Mouse (Mus musculus) heart, postnatal 10 days (tissue): Measurements from ENCODE around the gene Hsd17b14. TPM values are rescaled to one million over a fixed set of nuclear protein-coding genes. Genes with fewer than 3 reads are reported as not detected.

Experiments
- DNase-seq, 2 experiments: peaks; one replicate each; pipeline ENCODE4 v3.0.0; 2021
- intact Hi-C: fragments of 180-260 bp; cut with DNase I; formaldehyde crosslinking; loops from one replicate; pipeline ENCODE4 v1.15.1; 2025
- total RNA-seq, 2 experiments: library from RNA; stranded (reverse); gene quantifications; 2 replicates each; pipeline ENCODE4 v1.2.3; 2021

The Hsd17b14 gene
- total RNA-seq, 2 experiments from 2014 or later, result 0.25 to 0.34 TPM

- intact Hi-C loops, result loop anchor here (1.0 kb wide), 1 partner anchor 89 kb away; no protein-coding TSS in a partner anchor
- peak; percentile 79 to 85 for DNase-seq
These were observed 38.6 kb downstream of the Hsd17b14 start for GRCm38 (mm10) chr7:45593118-45593815.

- no peak for DNase-seq
- intact Hi-C loops, result loop anchor here (2.0 kb wide), 1 partner anchor 30 kb away; no protein-coding TSS in a partner anchor
These were observed 40.5 kb downstream of the Hsd17b14 start for GRCm38 (mm10) chr7:45595176-45595575.

- no peak for DNase-seq
These were observed 41.4 kb downstream of the Hsd17b14 start for GRCm38 (mm10) chr7:45596107-45596506.

GRCm38 (mm10) chr7:45597013-45597412 is 42.3 kb downstream of the Hsd17b14 start:
- intact Hi-C loops, result no loop called here

More at GRCm38 (mm10) chr7:45596107-45596506, 41.4 kb downstream of the Hsd17b14 start:
- intact Hi-C loops, result no loop called here

GRCm38 (mm10) chr7:45597527-45597926 is 42.8 kb downstream of the Hsd17b14 start:
- DNase-seq, result no peak
- intact Hi-C loops, result no loop called here

More at GRCm38 (mm10) chr7:45597013-45597412, 42.3 kb downstream of the Hsd17b14 start:
- DNase-seq, result no peak

GRCm38 (mm10) chr7:45598960-45599879 is 44.5 kb downstream of the Hsd17b14 start:
- no peak for DNase-seq
- intact Hi-C loops, result no loop called here

- DNase-seq, result no peak
- intact Hi-C loops, result no loop called here
These were observed 51.1 kb downstream of the Hsd17b14 start for GRCm38 (mm10) chr7:45605704-45606289.

GRCm38 (mm10) chr7:45609511-45609910 is 54.8 kb downstream of the Hsd17b14 start:
- intact Hi-C loops, result no loop called here

GRCm38 (mm10) chr7:45616277-45616676 is 61.6 kb downstream of the Hsd17b14 start:
- DNase-seq, result peak in 1 of 2 experiments; percentile 54
- intact Hi-C loops, result no loop called here

More at GRCm38 (mm10) chr7:45609511-45609910, 54.8 kb downstream of the Hsd17b14 start:
- DNase-seq, result no peak

- DNase-seq, result no peak
- intact Hi-C loops, result no loop called here
These were observed 62.5 kb downstream of the Hsd17b14 start, which contains the start of gene Fut1 for GRCm38 (mm10) chr7:45617042-45617695. Fut1 (plus strand) TSS chr7:45617289.

Other genes starting within 250 kb of the Hsd17b14 start
- 10 to 100 TPM; 21.0 to 26.1 TPM for gene Trpm4, start 221.1 kb upstream of the Hsd17b14 start, total RNA-seq
- 100 to 1,000 TPM; 320 to 351 TPM for gene Hrc, start 219.6 kb upstream of the Hsd17b14 start, total RNA-seq
- gene Ppfia3, start 187.9 kb upstream of the Hsd17b14 start, total RNA-seq, result under 1 TPM; 0.22 to 0.31 TPM
- 1 to 10 TPM in 1 of 2 experiments, under 1 TPM in 1; 0.97 to 1.1 TPM for gene Lin7b, start 184.3 kb upstream of the Hsd17b14 start, total RNA-seq
- gene Snrnp70, start 159.2 kb upstream of the Hsd17b14 start, total RNA-seq, result 100 to 1,000 TPM; 146 to 161 TPM
- gene Kcna7, start 149.2 kb upstream of the Hsd17b14 start, total RNA-seq, result under 1 TPM; 0.41 to 0.79 TPM
- gene Ntf5, start 141.2 kb upstream of the Hsd17b14 start, total RNA-seq, result under 1 TPM; 0.22 to 0.26 TPM
- gene Lhb, start 134.1 kb upstream of the Hsd17b14 start, total RNA-seq, result not detected
- 10 to 100 TPM; 74.6 to 79.0 TPM for gene Gys1, start 120.0 kb upstream of the Hsd17b14 start, total RNA-seq
- 10 to 100 TPM; 30.4 to 30.7 TPM for gene Ruvbl2, start 116.8 kb upstream of the Hsd17b14 start, total RNA-seq
- gene Ftl1, start 95.0 kb upstream of the Hsd17b14 start, total RNA-seq, result 100 to 1,000 TPM; 232 to 268 TPM
- 10 to 100 TPM; 44.5 to 45.8 TPM for gene Bax, start 88.0 kb upstream of the Hsd17b14 start, total RNA-seq
- gene Tulp2, start 73.0 kb upstream of the Hsd17b14 start, total RNA-seq, result not detected
- 1 to 10 TPM; 2.2 to 2.5 TPM for gene Gm45808, start 68.1 kb upstream of the Hsd17b14 start, total RNA-seq
- gene Dhdh, start 66.1 kb upstream of the Hsd17b14 start, total RNA-seq, result 1 to 10 TPM; 4.7 to 6.0 TPM
- 100 to 1,000 TPM; 144 to 151 TPM for gene Nucb1, start 44.5 kb upstream of the Hsd17b14 start, total RNA-seq
- gene Ppp1r15a, start 28.6 kb upstream of the Hsd17b14 start, total RNA-seq, result 10 to 100 TPM; 24.5 to 45.4 TPM
- 1 to 10 TPM; 4.1 to 5.6 TPM for gene Plekha4, start 28.6 kb upstream of the Hsd17b14 start, total RNA-seq
- gene Bcat2, start 15.3 kb downstream of the Hsd17b14 start, total RNA-seq, result 10 to 100 TPM; 54.7 to 54.9 TPM
- gene Fgf21, start 60.6 kb downstream of the Hsd17b14 start, total RNA-seq, result not detected
- not detected for gene Fut1, start 62.4 kb downstream of the Hsd17b14 start, total RNA-seq
- gene Izumo1, start 66.9 kb downstream of the Hsd17b14 start, total RNA-seq, result under 1 TPM; 0.22 to 0.65 TPM
- gene Rasip1, start 72.6 kb downstream of the Hsd17b14 start, total RNA-seq, result 10 to 100 TPM; 51.9 to 52.4 TPM
- gene Mamstr, start 85.1 kb downstream of the Hsd17b14 start, total RNA-seq, result 1 to 10 TPM; 7.5 to 8.5 TPM
- under 1 TPM in 1 of 2 experiments, not detected in 1; 0.38 TPM for gene Fut2, start 111.5 kb downstream of the Hsd17b14 start, total RNA-seq
- gene Ntn5, start 129.1 kb downstream of the Hsd17b14 start, total RNA-seq, result under 1 TPM in 1 of 2 experiments, not detected in 1; 0.15 TPM
- under 1 TPM in 1 of 2 experiments, not detected in 1; 0.22 TPM for gene Sec1, start 139.5 kb downstream of the Hsd17b14 start, total RNA-seq
- 1 to 10 TPM; 4.2 to 4.6 TPM for gene Car11, start 144.9 kb downstream of the Hsd17b14 start, total RNA-seq
- 10 to 100 TPM; 22.7 to 29.8 TPM for gene Dbp, start 150.2 kb downstream of the Hsd17b14 start, total RNA-seq
- 100 to 1,000 TPM; 698 to 700 TPM for gene Rpl18, start 160.6 kb downstream of the Hsd17b14 start, total RNA-seq
- 10 to 100 TPM; 17.4 to 20.1 TPM for gene Sphk2, start 163.1 kb downstream of the Hsd17b14 start, total RNA-seq
- under 1 TPM; 0.10 to 0.12 TPM for gene Fam83e, start 166.3 kb downstream of the Hsd17b14 start, total RNA-seq
- not detected for gene Spaca4, start 170.9 kb downstream of the Hsd17b14 start, total RNA-seq
- under 1 TPM; 0.22 to 0.30 TPM for gene Lmtk3, start 228.8 kb downstream of the Hsd17b14 start, total RNA-seq
- gene Sult2b1, start 229.8 kb downstream of the Hsd17b14 start, total RNA-seq, result not detected